Mouse (Mus musculus) left cerebral cortex, adult 2 months (tissue): ENCODE results near the gene Vars. TPM values are rescaled to one million over a fixed set of nuclear protein-coding genes. Genes with fewer than 3 reads are reported as not detected.
A peak's percentile ranks its signal among the peaks of the same experiment; 100 is the strongest.

ENCODE experiments used
- DNase-seq, 2 experiments: peaks; one replicate each; pipeline ENCODE4 v3.0.0; 2021 to 2022; ENCODE audit warnings: low spot score in 2 of 2, mixed read lengths in 1 of 2; ENCODE audit errors: extremely low spot score in 1 of 2
- H3K27ac ChIP-seq: fragments of 200-600 bp; 2 replicates; pipeline ENCODE4 v1.8.1; 2022
- H3K4me3 ChIP-seq: fragments of 200-600 bp; 2 replicates; pipeline ENCODE4 v1.8.1; 2022
- CTCF ChIP-seq: fragments of 200-600 bp; IDR thresholded peaks from 2 replicates; pipeline ENCODE4 v1.8.1; 2022; ENCODE audit warnings: antibody characterized with exemption, mild to moderate bottlenecking, moderate library complexity
- intact Hi-C: fragments of 180-260 bp; cut with DNase I; formaldehyde crosslinking; loops from one replicate; pipeline ENCODE4 v1.15.1; 2025
- total RNA-seq, 2 experiments: library from RNA; stranded (reverse); gene quantifications; 2 replicates each; pipeline ENCODE4 v1.2.3; 2021

Gene Vars
- total RNA-seq, 2 experiments from 2014 or later, result 44.1 to 46.6 TPM

DNA sequence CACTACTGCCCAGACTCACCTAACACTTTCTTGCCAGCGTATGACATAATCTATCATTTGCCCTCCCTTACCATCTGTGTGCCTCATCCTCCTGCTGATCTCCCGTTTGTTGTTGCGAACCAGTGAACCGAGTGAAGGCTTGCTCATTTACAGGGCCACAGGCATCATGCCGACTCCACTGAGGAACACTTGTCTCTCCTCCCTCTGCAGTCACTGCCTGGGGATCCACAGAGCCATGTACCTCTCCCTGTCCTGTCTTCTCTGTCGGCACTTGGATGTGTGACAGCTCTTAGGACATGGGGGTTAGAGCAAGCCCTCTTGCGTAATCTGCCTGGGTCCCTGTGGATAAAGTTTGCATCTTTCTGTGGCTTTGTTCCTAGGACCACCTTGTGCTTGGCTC, 8.8 kb downstream of the Vars start:
- TF ChIP-seq CTCF, result no peak
- Histone ChIP-seq H3K4me3 (no peak overlapping the region), H3K27ac (no peak overlapping the region)
- no peak for DNase-seq
- intact Hi-C loops, result no loop called here

DNA sequence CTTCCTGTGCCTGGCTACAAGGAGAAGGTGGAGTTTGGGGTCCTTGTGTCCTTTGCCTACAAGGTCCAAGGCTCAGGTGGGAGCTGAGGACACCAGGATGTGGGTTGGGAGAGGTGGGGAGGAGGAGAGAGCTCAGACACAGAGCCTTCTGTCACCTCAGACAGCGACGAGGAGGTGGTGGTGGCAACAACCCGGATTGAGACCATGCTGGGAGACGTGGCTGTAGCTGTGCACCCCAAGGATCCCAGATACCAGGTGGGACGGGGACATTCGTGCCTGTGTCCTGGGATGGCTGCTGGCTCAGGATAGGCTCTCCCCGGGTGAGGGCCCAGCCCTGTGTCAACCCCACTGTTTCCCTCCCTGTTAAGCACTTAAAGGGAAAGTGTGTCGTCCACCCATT, 10.7 kb downstream of the Vars start:
- no peak overlapping the region for H3K27ac ChIP-seq

DNA sequence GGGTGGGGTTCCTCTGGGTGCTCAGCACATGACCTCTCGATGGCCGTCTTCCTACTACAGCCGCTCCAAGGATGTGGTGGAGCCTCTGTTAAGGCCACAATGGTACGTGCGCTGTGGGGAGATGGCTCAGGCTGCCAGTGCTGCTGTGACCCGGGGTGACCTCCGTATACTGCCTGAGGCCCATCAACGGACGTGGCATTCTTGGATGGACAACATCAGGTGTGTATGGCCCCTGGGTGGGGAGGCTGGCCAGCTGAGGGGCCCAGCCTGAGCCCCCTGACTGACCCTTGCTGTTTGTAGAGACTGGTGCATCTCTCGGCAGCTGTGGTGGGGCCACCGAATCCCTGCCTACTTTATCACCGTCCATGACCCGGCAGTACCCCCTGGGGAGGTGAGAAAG, 11.6 kb downstream of the Vars start:
- no peak for DNase-seq
- intact Hi-C loops, result no loop called here
- H3K27ac ChIP-seq, result no peak overlapping the region
- H3K4me3 ChIP-seq, result no peak overlapping the region
- no peak for TF ChIP-seq CTCF

More for the DNA sequence above, 10.7 kb downstream of the Vars start:
- intact Hi-C loops, result no loop called here
- DNase-seq, result no peak
- no peak for TF ChIP-seq CTCF
- no peak overlapping the region for H3K4me3 ChIP-seq

DNA sequence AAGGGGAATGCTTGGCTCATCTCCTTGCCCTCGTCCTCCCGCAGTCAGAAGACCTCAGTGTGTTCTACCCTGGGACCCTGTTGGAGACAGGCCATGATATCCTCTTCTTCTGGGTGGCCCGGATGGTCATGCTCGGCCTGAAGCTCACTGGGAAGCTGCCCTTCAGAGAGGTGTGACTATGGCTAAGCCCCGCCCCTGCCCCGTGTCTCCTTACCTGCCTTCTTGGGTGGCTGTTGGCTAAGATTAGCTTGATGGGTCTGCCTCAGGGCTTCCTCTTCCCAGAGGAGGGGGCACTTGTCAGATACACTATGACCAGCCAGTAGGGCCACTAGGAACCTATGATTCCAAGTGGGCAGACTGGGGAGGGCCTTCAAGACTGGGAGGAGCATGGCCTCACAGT, 12.4 kb downstream of the Vars start:
- no peak for DNase-seq
- Histone ChIP-seq H3K4me3 (no peak overlapping the region), H3K27ac (no peak overlapping the region)
- no peak for TF ChIP-seq CTCF
- intact Hi-C loops, result no loop called here

DNA sequence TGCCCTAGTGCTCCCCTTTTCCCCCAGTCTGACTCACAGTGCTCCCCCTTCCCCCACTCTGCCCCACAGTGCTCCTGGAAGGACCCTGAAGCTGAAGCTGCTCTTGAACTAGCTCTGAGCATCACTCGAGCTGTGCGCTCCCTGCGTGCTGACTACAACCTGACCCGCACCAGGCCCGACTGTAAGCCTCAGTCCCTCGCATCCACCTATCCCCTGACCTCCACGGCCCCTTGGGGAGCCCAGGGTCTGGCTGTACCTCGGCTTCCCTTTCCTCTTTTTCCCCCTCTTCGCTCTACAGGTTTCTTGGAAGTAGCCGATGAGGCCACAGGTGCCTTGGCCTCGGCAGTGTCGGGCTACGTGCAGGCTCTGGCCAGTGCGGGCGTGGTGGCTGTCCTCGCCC, 14.5 kb downstream of the Vars start:
- Histone ChIP-seq H3K4me3 (no peak overlapping the region), H3K27ac (no peak overlapping the region)
- DNase-seq, result no peak
- no peak for TF ChIP-seq CTCF
- intact Hi-C loops, result no loop called here

DNA sequence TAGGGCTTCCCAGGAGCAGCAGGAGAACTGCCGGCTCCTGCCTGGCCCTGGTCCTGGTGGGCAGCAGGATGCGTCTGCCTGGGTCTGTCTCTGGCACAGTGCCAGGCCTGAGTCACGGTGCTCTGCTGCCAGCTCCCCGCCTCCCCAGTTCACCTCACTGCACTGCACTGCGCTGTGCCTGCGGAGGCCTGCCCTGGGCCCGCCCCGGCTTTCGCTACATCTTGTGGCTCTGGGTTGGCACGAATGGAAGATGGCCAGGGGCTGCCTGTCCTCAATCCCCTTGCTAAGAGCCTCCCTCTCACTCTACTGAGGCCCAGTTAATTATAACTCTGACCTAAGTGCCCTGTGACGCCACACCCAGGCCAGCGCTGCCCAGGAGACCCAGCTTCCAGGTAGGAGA, 15.6 kb downstream of the Vars start, which contains the start of gene Vwa7:
Vwa7 (plus strand) TSS at position 204 of the 400 bp plus-strand sequence.
- DNase-seq, result no peak
- no peak within 1 kb of the TSS for H3K27ac ChIP-seq
- H3K4me3 ChIP-seq, result no peak within 1 kb of the TSS
- intact Hi-C loops, result no loop called here
- no peak for TF ChIP-seq CTCF

DNA sequence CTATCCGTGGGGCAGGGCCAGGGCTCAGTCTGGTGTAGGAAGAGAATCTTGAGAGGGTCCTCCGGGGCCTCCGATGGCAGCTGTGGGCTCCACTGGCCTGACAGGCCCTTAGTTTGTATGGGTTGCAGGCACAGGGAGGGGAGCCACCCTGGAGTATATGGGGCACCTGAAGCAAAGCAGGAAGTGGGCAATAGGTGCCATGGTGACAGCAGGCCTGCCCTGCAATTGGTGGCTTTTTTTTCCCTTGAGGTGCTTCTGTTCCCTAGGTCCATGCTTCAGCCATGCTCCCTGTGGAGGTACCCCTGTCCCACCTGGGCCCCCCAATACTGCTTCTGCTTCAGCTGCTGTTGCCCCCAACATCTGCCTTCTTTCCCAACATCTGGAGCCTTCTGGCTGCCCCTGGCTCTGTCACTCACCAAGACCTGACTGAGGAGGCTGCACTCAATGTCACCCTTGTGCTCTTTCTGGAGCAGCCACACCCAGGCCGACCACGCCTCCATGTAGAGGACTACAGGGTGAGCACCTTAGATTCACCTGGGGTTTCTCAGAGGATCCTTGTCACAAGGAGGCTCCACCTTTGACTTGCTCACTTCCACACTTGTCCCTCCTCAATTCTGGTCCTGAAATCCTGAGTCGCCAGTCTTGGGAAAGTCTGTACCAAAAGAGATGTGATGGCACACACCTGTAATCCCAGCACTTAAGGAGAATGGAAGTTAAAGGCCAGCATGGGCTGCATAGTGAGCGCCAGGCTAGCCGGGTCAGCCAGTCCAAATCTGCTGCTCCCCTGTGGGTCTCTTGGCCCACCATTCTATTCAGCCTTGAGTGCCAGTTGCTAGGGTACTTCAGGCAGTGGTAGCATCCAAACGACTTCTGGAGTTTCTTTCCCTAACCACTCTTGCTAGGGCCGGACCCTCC, 16.3 kb downstream of the Vars start:
- Histone ChIP-seq H3K4me3 (no peak overlapping the region), H3K27ac (no peak overlapping the region)
- DNase-seq, result no peak
- TF ChIP-seq CTCF, result no peak
- intact Hi-C loops, result no loop called here

DNA sequence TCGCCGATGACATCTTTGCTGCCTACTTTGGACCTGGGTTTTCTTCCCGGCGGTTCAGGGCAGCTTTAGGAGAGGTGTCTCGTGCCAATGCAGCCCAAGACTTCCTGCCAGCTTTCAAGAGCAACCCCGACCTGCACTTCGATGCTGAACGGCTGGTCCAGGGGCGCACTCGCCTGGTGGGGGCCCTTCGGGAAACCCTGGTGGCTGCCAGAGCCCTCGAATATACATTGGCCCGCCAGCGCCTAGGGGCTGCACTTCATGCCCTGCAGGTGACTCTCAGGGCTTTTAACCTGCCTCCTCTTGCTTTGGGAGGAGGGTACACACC, 16.9 kb downstream of the Vars start:
- no peak for TF ChIP-seq CTCF
- H3K27ac ChIP-seq, result no peak overlapping the region
- no peak for DNase-seq
- intact Hi-C loops, result no loop called here
- no peak overlapping the region for H3K4me3 ChIP-seq

DNA sequence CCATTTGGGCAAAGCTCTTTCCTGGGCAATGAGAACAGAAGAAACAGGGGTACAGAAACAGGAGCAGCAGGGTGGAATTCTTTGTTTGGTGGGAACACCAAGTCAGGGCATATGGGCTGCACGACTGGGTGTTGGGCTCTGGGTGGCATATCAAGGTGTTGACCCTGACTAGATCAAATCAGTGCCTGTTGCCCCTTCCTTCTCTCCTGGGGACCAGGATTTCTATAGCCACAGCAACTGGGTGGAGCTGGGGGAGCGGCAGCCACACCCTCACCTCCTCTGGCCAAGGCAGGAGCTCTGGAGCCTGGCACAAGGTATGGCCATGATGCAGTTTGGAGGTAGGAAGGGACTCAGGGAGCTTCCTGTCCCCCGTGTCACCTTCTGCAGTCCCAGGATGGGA, 17.4 kb downstream of the Vars start:
- no peak overlapping the region for H3K27ac ChIP-seq
- TF ChIP-seq CTCF, result no peak
- intact Hi-C loops, result no loop called here
- no peak for DNase-seq
- H3K4me3 ChIP-seq, result no peak overlapping the region

DNA sequence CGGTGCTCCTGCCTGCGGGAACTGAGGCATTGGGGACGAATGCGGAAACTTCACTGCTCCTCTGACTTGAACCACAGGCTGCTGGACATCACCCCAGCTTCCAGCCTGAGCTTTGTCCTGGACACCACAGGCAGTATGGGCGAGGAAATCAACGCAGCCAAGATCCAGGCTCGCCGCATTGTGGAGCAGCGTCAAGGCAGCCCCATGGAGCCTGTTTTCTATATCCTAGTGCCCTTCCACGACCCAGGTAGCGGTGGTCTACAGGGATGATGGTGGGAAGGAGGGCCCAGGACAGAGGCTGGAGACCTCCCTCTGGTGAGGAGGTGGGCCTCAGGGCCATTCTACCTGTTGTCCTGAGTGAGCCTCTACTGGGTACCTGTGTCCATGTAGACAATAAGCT, 19.1 kb downstream of the Vars start:
- no peak overlapping the region for H3K27ac ChIP-seq
- DNase-seq, result no peak
- no peak overlapping the region for H3K4me3 ChIP-seq
- intact Hi-C loops, result loop anchor here (10.0 kb wide), 1 partner anchor 215 kb away; the partner anchor contains the start of genes Atp6v1g2 and Nfkbil1
- no peak for TF ChIP-seq CTCF

DNA sequence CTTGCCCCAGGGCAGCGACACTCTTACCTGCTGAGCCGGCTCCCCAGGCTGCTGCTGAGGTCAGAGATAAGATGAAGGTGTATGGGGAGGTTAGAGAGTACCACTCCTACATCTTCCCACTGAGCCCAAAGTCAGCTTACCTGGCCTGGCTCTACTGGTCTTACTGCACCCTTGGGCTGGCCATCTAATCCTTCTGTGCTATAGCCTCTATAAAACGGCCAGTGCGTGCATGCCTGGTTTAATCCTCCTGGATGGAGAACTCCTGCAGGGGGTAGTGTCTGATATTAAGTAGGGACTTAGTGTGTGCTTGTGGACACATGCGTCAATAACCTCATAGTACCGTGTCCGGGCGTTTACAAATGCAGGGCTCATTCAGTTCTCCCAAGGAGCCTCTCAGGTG, 19.8 kb downstream of the Vars start:
- intact Hi-C loops, result loop anchor here (10.0 kb wide), 1 partner anchor 214 kb away; the partner anchor contains the start of genes Atp6v1g2 and Nfkbil1

DNA sequence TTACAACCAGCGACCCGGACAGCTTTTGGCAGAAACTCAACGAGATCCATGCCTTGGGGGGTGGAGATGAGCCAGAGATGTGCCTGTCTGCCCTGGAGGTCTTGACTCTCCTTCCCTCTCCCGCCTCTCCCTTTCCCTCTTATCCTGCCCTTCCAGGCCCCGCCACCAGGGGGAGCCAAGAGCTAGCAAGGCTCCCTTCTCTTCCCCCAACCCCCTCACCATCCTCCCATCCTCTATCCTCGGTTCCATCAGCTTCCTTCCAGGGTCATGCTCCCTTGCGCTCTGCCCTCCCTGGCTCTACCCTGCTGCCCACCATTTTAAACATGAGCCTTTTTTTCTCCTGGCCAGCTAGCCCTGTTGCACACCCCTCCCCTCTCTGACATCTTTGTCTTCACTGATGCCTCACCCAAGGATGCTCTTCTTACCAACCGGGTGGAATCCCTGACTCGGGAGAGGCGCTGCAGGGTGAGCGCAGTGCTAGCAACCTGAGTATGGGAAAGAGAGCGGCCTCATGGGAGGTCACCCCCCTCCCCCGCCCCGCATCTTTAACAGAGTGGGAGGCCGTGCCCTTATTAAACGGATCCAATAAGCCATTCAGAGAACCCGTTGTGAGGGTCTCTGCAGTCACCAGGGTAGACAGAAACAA, 20.5 kb downstream of the Vars start:
- H3K4me3 ChIP-seq, result no peak overlapping the region; the same call in 1 of the 2 replicates
- H3K27ac ChIP-seq, result no peak overlapping the region
- peak; percentile 99 for TF ChIP-seq CTCF
- peak; percentile 81 to 87 for DNase-seq
- intact Hi-C loops, result loop anchor here (1.0 to 10.0 kb wide), 3 partner anchors 38 to 214 kb away; partner anchors contain the start of genes Atp6v1g2, Ddah2 and Nfkbil1

More for the DNA sequence above, 19.8 kb downstream of the Vars start:
- Histone ChIP-seq H3K4me3 (no peak overlapping the region), H3K27ac (no peak overlapping the region)
- no peak for TF ChIP-seq CTCF
- no peak for DNase-seq
